Mouse (Mus musculus) CD4-positive, CD25-positive, alpha-beta regulatory T cell, adult 4 months (primary cell): Measurements from ENCODE around the gene Prpf4b. TPM values are rescaled to one million over a fixed set of nuclear protein-coding genes. Genes with fewer than 3 reads are reported as not detected.
"Not testable (repeated sequence)": the region's sequence is repeated elsewhere in the genome, so short reads cannot be mapped to it uniquely, and the experiment has no call there.

ENCODE experiments used
- ATAC-seq: one replicate; pipeline ENCODE4 v1.8.0; 2017
- polyA plus RNA-seq, 2 experiments: library from polyadenylated mRNA; unstranded; fragments of 100-300 nt; shearing (Covaris generic); gene quantifications; one replicate each; pipeline ENCODE4 v1.2.1; 2017

Gene Prpf4b
- 100 to 1,000 TPM in 1 of 2 experiments, 10 to 100 TPM in 1; 84.7 to 111 TPM for polyA plus RNA-seq

DNA sequence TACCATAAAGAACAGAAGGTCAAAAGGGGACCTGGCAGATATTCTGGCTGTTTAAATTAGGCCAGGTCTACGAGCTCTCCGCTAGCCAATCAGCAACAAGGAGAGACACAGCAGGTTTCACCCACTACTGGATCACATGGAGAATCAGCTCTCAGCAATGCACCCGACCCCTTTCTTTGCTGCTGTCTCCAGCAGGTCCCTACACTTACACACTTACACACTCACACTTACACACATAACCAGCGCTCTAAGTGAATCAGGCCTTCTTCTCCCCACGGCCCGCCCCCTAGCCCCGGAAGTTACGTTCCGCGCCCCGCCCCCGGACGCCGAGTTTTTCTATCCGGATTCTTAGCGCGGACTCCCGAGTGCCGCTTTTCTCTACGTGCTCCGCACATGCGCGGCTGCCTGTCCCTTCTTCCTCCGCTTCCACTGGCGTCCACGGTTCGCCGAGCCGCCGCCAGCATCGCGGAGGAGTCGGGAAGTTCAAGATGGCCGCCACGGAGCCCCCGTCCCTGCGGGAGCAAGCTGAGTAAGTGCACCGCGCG, at the start of gene Prpf4b:
Prpf4b (plus strand) TSS at position 137 of the 545 bp plus-strand sequence.
- ATAC-seq: peak; percentile 77

DNA sequence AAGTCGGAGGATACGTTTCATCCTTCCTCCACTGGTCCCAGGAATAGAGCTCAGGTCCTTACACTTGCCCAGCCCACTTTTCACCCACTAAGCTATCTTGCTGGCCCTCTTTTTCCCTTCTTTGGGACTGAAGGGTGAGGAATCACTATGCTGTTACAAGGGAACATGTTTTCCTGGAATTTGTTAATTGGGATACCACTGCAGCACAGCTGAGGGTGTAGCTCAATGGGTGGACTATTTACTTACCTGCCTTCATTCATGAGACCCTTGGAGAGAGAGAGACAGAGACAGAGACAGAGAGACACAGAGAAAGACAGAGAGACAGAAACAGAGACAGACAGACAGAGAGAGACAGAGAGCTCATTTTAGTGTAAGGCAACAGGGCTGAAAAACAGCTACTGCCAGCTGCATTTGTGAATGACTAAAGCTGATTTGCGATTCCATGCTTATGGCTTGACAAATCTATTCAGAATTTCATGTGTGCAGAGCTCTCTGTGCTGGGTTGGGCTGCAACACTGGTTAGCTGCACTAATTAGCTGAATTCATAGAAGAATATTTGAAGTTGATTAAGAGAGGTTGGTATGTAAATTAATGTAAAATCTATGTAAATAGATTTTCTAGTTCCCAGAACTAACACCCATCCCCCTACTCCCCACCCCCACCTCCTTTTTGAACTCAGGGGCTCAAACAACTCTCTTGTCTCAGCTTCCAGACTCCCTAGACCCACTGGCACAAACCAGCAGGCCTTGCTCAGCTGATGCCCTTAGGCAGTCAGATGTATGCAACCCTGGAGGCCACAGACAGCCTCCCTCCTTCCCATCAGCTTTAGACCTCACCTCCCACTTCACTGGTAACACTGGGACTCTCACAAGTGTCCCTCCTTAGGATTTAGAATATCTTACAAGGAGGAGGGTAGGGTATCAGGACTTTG, 48.1 kb upstream of the Prpf4b start:
- ATAC-seq: no peak

DNA sequence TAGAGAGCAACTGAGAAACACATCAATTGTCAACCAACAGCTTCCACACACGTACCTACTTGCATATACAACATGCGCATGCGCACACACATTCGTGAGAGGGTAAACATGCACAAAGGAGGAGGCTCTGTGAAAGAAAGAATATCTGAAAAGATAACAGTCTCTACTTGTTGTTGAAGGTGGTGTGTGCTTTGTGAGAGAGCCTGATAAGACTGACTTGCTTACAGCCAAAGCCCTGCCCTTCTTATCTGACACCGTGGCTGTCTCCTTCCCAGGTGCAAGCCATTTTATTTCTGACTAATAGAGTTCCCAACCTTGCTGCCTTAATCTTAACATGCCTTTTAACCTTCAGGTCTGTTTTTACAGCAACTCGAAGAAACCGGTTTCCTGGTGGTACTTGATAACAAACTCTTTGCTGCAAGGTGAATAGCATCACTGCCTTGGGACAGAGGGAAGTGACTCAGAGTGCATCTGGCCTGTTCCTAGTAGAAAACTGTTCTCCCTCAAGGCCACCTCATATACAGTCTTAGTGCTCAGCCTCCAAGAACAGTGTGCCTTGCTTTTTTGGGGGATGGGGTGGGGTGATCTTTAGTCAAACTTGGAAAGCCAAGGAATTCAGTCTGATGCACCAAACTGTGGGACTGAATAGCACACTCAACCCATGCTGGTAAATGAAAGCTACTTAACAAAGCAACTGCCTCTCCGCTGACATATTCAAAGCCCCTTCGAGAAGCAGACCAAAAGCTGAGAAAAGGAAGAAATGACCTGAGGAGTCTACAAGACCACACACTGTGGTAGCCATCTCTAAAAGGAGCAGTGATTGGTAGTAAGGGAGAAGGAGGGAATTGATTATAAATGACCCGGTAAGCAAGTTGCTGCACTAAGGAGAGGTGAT, 46.9 kb upstream of the Prpf4b start:
- no peak for ATAC-seq

DNA sequence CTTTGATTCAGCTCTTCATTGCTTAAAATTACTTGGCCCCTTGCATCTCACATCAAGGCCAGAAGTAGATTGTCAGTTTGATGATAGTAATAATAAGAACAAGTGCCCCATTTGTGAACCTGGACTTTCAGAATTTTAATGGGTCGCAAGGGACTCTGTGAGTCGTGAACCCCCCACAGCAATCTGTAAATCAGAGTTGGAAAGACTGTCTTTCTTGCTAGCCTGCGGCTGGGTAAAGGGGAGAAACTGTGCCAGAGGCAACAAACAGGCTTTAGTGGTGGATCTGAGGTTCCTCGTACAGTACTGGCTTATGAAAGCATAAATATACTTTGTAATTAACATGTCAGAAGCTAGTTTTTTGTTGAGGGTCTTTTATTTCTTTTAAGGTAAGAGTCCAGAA, 32.3 kb upstream of the Prpf4b start:
- ATAC-seq: no peak

DNA sequence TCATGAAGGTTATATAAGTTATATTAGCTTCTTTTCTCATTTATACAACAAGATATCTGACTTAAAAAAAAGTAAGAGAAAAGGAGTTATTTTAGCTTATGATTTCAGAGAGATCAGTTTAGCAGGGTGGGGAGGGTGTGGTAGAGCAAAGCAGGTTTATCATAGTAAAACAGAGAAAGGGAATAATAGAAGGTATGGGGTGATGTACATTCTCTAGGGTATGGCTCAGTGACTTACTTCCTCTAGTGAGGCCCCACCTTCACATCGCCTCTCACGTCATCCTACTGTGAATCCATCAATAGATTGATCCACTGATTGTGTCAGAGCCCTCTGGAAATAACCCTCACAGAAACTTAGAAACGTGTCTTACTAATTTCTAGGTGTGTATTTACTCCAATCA, 24.3 kb upstream of the Prpf4b start:
- ATAC-seq: no peak

DNA sequence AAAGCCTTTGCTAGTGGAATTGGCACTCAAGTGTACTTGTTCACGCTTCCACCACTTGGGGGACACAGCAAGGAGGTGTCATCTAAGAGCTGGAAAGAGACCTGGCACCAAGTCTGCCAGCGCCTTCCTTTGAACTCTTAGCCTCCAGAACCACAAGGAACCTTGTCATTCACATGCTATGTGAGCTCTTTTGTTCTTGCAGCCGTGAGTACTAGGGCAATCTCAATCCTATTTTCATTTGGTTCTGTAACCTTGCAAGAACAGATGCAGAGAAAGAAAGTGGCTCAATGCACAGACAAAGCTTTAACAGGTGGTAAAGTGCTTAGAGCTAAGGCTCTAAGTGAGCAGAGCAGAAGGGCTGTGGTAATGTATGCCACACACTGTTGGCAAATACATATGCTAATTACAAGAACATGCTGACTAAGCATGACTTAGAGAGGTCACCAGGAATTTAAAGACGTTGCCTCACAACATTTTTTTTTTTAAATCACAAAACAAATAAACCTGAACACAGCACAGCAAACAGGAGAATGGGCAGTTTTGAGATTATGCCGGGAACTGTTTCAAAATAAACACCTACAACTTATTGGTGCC, 23.8 kb upstream of the Prpf4b start:
- ATAC-seq: no peak

DNA sequence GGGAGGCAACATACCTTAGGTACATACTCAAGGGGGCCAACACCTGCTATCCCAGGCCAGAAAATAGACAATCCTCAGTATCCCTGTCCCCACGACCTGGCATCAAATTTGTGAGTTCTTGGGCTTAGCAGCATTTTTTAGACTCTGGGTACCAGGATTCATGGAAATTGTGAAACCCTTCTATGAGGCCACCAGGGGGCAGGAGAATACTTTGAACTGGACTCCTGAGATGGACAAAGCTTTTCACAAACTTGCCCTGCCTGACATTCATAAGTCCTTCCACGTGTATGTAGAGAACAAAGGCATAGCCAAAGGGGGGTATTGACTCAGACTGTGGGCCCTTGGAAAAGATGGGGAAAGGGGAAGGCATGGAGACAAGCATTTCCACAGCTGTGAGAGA, 17.6 kb upstream of the Prpf4b start:
- no peak for ATAC-seq

DNA sequence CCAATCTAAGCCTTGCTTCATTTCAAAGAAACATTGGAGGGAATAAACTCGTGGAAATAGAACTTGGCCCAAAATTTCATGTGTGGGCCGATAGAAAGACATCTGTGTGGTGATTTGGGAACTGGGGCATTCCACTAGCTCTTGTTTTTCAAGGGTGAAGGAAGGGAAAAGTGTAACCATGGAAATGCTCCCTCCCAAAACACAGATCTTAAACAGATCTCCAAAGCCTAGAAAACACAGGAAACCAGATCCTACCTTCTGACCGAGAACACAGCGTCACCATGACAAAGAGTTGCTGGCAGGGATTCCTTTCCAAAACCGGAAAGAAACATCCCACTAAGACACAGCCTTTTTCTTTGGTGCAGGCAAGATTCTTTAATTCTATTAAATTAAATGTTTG, 15.7 kb upstream of the Prpf4b start:
- ATAC-seq: no peak

DNA sequence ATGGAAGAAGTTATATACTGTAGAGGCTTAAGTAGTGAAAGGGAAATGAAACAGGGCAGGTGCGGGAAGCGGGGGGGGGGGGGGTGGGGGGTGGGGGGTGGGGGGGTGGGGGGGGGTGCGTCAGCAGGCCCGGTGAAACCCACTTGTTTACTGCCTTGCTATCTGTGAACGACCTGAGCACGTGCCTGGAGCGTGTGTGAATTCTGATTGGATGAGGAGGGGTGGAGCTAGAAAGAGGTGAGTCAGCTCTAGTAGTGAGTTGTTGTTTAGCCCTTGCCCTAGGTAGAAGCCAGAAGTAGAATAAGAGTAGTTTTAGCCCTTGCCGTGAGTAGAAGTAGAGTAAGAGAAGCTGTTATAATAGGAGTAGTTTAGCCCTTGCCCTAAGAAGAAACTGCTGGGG, 13.9 kb upstream of the Prpf4b start:
- not testable (repeated sequence) for ATAC-seq

DNA sequence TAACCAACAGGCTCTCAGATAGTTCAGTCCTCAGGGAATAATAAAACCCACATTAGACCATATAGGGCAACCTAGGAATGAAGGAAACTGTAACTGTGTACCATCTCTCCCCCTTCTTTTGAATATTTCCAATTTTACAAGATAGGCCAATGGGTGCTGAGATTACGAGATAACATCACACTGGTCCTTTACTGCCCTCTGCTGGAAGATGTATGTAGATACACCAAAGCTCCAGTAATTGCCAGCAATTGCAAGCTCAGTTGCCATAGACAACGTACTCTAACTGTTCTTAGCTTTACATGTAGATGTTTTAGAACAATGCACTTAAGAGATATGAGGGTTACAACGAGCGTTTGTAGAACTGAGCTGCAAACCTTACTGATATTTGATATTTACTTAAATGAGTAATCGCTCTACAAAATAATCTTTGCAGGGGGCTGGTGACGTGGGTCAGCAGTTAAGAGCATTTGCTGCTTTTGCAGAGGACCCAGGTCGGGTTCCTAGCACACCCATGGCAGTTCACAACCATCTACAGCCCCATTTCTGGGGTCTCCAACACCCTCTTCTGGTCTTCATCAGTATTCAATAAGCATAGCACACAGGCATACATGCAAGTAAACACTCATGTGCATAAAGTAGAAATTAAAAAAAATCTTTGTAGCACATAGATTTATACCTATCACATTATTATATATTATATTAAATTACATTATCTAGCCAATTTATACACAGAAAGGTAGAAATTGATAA, 10.5 kb upstream of the Prpf4b start:
- peak; percentile 98 for ATAC-seq

DNA sequence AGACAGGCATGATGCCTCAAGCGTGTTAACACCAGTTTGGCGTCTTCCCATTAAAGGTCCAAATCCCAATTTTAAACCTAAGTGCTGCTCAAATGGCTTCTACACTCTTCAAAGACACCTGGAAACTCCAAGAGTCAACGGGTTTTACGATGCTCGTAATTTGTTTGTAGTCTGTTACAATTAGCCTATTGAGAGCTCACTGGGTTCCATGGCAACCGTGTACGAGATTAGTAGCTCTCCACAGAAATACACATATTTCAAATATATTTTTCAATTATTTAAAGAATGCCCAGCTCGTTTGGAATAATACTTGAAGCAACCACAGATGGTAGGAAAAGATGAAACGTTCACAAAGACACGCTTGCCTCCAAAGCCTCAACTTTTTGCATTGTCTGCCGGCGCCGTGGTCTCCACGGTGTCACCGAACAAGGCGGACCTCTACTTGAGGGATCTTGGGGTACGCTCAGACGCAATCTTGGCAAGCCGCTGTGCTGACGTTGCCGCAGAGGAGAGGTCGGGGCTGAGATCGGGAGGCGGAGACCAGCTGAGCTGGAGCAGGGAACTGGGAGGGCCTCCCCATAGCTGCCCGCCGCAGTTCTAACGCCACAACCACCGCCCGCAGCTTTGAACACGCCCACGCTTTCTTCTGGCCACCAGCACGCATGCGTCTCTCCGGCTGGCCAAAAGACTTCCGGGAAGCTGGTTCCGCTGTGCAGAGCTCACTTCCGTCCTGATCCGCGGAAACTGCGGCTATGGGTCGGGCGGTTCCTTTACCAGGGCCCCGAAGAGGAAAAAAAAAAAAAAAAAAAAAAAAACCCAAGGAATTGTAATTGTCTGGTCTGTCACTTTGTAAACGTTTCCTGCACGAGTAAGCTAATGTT, 1.1 kb upstream of the Prpf4b start:
- ATAC-seq: peak; percentile 67

DNA sequence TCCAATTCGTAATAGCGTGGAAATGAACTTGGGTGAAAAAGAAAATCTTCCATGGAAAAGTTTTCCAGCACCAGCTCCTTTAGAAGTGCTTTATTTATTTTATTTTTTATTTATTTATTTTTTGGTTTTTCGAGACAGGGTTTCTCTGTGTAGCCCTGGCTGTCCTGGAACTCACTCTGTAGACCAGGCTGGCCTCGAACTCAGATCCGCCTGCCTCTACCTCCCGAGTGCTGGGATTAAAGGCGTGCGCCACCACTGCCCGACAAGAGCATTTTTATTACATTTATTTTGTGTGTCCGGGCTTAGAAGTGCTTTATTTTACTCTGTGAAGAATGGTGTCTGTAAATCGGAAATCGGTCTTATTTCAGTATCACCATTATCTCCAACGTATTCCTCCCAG, 366 bp upstream of the Prpf4b start:
- not testable (repeated sequence) for ATAC-seq

DNA sequence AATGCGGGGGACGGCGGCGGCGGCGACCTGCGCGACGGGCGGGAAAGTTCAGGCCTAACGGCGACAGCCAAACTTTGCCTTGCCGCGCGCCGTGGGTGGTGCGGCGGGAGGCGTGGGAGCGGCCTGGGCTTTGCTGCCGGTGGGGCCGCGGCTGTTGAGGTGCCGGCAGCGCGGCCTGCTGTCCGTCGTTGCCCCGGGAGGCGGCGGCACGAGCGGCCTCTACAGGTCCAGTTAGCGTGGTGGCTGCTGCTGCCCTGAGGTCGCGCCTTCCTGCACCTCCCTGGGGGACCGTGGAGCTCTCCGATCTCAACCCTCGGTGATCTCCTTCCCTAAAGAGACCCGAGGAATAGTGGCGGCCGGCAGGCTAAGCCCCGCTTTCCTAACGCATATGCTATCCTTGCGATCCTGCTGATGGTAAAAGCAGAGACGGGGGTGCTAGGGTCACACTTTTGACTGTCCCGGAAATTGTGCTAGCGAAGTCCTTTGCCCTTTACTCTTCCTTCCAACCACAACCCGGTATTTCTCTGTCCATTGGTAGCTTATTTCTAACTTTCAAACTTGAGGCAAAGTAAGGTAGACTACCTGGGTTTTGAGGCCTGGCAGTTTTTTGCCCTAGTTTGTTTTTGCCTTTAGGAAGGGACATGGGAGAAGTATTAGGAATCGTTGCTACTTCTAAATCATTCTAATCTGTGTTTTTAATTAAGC, 791 bp downstream of the Prpf4b start:
- peak; percentile 27 for ATAC-seq

DNA sequence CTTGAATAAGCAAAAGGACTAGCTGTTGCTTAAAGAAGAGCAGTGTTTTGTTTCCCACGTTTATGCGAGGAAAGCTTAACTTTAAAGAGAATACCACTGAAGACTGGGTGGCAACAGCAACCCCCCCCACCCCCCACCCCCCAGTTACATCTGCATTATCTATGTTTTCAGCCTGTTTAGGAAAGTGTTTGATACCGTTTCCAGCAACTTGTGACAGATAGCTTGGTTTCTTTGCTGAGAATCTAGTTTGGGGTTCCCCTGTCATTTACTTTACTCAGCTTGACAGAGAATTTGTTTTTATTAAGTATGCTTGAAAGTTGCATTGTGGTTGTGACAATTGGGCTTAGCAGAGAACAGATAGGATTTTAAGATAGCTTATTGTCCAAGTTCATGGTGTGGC, 1.4 kb downstream of the Prpf4b start:
- no peak for ATAC-seq

DNA sequence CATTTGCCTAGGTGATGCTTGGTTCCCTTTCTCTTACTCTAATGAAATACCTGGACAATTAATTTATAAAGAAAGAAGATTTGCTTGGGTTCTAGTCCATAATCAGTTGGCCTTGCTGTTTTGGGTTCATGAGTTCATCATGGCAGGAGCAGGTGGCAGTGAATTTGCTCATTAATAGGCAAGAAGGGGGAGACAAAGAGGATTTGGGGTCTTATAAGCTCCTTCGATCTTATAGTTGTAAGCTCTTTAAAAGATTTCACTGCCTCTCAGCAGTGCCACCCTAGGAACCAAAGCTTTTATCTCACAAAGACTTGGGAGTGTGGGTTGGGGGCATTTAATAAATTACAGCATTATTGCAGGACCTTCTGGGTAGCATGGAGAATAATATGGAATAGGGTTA, 17.8 kb downstream of the Prpf4b start:
- ATAC-seq: no peak

DNA sequence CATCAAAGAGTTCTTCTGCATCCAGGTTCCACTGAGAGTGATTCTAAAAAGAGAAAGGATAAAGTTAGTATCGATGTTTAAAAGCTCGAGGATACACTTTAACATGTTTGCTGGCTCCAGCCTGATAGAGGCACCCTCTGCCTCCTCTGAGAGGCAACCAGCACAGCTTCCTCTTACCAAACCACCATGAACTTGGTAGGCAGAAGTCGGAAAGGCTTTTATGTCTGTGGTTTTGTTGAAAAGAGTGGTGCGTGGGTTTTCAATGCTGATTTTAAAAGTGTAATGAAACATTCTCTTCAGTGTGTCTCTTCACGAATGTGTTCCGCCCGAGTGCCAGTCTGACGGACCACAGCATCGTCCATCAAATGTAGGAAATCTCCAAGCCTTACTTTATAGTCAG, 39.5 kb downstream of the Prpf4b start:
- peak; percentile 60 for ATAC-seq

DNA sequence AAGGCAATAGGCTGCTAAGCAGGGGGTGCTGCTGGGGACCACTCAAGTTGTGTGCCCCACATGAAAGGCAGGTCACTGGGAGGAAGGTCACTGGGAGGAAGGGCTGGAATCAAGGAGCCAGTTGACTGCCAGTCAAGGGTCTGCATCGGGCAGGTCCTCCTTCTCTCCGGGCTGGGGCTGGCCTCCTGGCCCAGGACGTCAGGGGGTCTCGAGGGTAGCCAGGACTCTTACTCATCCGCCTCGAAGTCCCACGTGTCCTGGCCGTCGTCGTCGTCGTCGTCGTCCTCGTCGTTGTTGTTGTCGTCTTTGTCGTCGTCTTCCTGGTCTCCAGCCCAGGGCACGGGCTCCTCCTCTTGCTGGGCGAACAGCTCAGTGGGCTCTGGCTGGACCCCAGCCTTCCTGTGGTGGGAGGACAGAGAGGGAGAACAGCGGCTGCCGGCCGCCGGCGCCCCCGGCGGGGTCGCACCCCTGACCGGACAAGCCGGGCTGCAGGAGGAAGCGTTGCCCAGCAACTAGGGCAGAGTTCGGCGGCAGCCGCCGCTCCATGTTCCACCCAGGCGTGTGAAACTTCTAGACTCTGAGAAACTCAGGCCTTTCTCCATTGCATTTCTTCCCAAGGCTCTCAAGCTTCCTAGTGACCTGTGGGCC, 41.5 kb downstream of the Prpf4b start:
- no peak for ATAC-seq

DNA sequence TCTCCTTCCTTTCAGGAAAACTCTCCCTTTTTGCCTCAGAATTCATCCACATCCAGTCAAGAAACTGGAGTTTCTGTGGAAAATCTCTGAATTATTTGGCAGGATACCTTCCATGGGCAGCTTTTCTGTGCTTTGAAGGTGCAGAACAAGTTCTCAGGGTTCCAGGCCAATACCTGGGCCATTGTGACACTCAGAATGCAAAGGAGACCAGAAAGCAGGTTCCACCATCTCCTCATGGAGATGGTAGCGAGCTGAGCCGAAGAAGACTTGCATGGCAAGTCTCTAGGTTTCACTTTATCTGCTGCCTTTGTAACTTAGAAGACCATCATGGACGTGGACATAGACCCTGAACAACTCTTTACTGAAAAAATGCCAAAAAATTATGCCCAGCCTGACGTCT, 49.1 kb downstream of the Prpf4b start, which contains the start of the genes Fam217a and 4933417A18Rik:
Fam217a (minus strand) TSS at position 101 of the 400 bp plus-strand sequence.
4933417A18Rik (plus strand) TSS at position 200 of the 400 bp plus-strand sequence.
- ATAC-seq: no peak

DNA sequence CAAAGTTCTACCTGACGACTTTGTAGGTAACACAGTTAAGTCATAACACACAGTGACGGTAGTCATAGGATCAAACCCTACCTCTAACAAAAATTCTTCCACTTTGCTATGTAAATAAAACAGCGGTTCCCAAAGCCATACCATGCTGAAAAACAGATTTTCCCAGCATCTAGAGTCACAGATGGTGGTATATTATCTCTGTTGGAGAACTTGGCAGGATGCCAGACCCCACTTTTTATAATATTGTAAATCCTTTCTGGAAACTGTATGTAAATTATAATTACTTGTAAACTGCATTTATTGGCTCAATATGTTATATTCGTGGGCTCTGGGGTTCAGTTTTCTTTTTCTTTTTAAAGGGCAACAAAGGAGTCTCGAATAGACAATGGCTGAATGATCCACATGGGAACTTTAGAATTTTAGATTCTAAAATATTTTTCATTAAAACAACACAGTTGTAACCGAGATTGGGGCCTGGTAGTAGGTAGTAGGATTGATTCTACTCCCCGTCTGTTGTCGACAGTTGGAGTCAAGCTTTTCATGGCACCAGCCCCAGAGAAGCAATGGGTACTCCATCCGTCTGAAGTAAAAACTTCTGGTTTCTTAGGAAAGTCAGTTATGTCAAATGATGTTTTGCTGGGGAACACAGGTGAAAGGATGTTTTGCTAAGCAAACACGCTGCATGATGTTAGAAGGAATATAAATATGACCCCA, 60.0 kb downstream of the Prpf4b start:
- no peak for ATAC-seq
